Mouse (Mus musculus) adrenal gland, adult 8-10 months (tissue): ENCODE measurements around the gene Trim33. TPM values are rescaled to one million over a fixed set of nuclear protein-coding genes. Genes with fewer than 3 reads are reported as not detected.
A peak's percentile ranks its signal among the peaks of the same experiment; 100 is the strongest.

Experiments
- DNase-seq: peaks from one replicate; pipeline ENCODE4 v3.0.0; 2022
- total RNA-seq, 4 experiments: library from RNA; stranded (reverse); gene quantifications; 2 replicates each; pipeline ENCODE4 v1.2.4; 2022

Gene Trim33
- total RNA-seq, 4 experiments from 2014 or later: 36.0 to 50.9 (median 46.6) TPM

GRCm38 (mm10) chr3:103401342-103402098, 122.4 kb downstream of the Trim33 start:
- DNase-seq: no peak

- DNase-seq: no peak
Measured at GRCm38 (mm10) chr3:103402212-103402611, 123.1 kb downstream of the Trim33 start.

GRCm38 (mm10) chr3:103405135-103405534, 126.0 kb downstream of the Trim33 start:
- DNase-seq: no peak

GRCm38 (mm10) chr3:103405871-103406765, 127.0 kb downstream of the Trim33 start:
- DNase-seq: peak; percentile 46

Other genes starting within 250 kb of the Trim33 start
- 10 to 100 TPM; 56.3 to 58.7 (median 57.5) TPM for gene Nras, start 221.0 kb upstream of the Trim33 start, total RNA-seq
- not detected for gene Ampd1, start 205.3 kb upstream of the Trim33 start, total RNA-seq
- gene Dennd2c, start 176.7 kb upstream of the Trim33 start, total RNA-seq: 1 to 10 TPM; 1.2 to 2.4 (median 1.9) TPM
- gene Bcas2, start 107.6 kb upstream of the Trim33 start, total RNA-seq: 10 to 100 TPM; 52.7 to 73.4 (median 60.4) TPM